In the genomic region with DNA sequence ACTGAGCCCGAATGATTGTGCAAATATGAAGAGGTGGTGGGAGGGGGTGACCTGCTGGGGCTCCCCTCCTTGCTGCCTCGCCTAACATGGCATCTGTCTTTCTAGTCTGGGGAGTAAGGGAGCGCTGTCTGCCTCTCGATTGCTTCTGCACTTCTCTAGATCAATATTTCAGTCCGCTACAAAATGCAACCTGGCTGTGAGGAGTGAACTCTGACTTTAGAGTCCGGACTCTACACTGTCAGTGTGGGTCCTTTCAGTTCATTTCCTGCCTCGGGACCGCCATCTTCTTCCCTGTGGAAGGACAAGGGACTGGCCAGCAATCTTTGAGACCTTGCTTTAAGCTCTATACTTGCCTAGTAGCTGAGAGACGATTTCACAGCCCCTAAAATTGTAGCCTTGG, we compare ENCODE assay signal across 25 mouse cellular contexts.
"Had no signal": no experiment of that assay in that cellular context is flagged by ENCODE, and none has a peak within 500 bp of the region (broad histone marks: within the 10 kb centered on the region; RNA-seq: fewer than 3 reads in every experiment).

No protein-coding gene starts in this region.

- DNase-seq: gastrocnemius, adult 2 months; gastrocnemius, postnatal 10 days; gastrocnemius, postnatal 25 days; heart, adult 2 months; heart, postnatal 4 days; kidney, adult 11 months; kidney, adult 2 months; kidney, adult 9 months; kidney, postnatal 14 days; kidney, postnatal 36 days; layer of hippocampus, adult 9-11 months; layer of hippocampus, postnatal 36 days; left cerebral cortex, postnatal 4 days had no signal

- H3K4me2 ChIP-seq: heart, embryonic 11.5 days; heart, embryonic 13.5 days; heart, embryonic 15.5 days; hindbrain, embryonic 13.5 days; hindbrain, embryonic 15.5 days; kidney, embryonic 15.5 days; limb, embryonic 13.5 days; limb, embryonic 15.5 days had no signal

- H3K4me3 ChIP-seq: gastrocnemius, adult 2 months; heart, adult 2 months; heart, embryonic 13.5 days; heart, embryonic 15.5 days; hindbrain, embryonic 13.5 days; hindbrain, embryonic 15.5 days; kidney, embryonic 15.5 days; limb, embryonic 13.5 days; limb, embryonic 15.5 days had no signal

- ATAC-seq: hindbrain, postnatal 0 days; intestine, embryonic 16.5 days had no signal

- H3K4me1 ChIP-seq: heart, embryonic 13.5 days; heart, embryonic 15.5 days; hindbrain, embryonic 13.5 days; hindbrain, embryonic 15.5 days; kidney, embryonic 15.5 days; limb, embryonic 13.5 days; limb, embryonic 15.5 days had no signal

- H3K36me3 ChIP-seq: heart, embryonic 13.5 days; heart, embryonic 15.5 days; hindbrain, embryonic 13.5 days; hindbrain, embryonic 15.5 days; kidney, embryonic 15.5 days; limb, embryonic 13.5 days; limb, embryonic 15.5 days had no signal

- H3K27ac ChIP-seq: gastrocnemius, adult 2 months; heart, adult 2 months; heart, embryonic 13.5 days; heart, embryonic 15.5 days; hindbrain, embryonic 13.5 days; hindbrain, embryonic 15.5 days; hindbrain, postnatal 0 days; kidney, embryonic 15.5 days; kidney, postnatal 0 days; limb, embryonic 13.5 days; limb, embryonic 15.5 days; liver, embryonic 14.5 days had no signal

- H3K27me3 ChIP-seq: heart, embryonic 13.5 days; heart, embryonic 15.5 days; hindbrain, embryonic 13.5 days; hindbrain, embryonic 15.5 days; kidney, embryonic 15.5 days; limb, embryonic 13.5 days; limb, embryonic 15.5 days had no signal

- H3K9me3 ChIP-seq: heart, embryonic 13.5 days; heart, embryonic 15.5 days; hindbrain, embryonic 13.5 days; hindbrain, embryonic 15.5 days; kidney, embryonic 15.5 days; limb, embryonic 13.5 days; limb, embryonic 15.5 days had no signal

- H3K9ac ChIP-seq: heart, embryonic 13.5 days; heart, embryonic 15.5 days; hindbrain, embryonic 13.5 days; hindbrain, embryonic 15.5 days; kidney, embryonic 15.5 days; limb, embryonic 13.5 days; limb, embryonic 15.5 days; liver, embryonic 14.5 days had no signal
